Mouse (Mus musculus) spleen, postnatal 14 days (tissue): Measurements from ENCODE around the gene Mrrf.
A peak's percentile ranks its signal among the peaks of the same experiment; 100 is the strongest.
"Not testable (repeated sequence)": the region's sequence is repeated elsewhere in the genome, so short reads cannot be mapped to it uniquely, and the experiment has no call there.

Experiments used
- DNase-seq, 2 experiments: peaks; one replicate each; pipeline ENCODE4 v3.0.0; 2021 to 2022; ENCODE audit warnings: low spot score in 2 of 2

Mrrf gene

GRCm38 (mm10) chr2:36129051-36129450 is 7.1 kb upstream of the Mrrf start:
- DNase-seq, result no peak

DNA sequence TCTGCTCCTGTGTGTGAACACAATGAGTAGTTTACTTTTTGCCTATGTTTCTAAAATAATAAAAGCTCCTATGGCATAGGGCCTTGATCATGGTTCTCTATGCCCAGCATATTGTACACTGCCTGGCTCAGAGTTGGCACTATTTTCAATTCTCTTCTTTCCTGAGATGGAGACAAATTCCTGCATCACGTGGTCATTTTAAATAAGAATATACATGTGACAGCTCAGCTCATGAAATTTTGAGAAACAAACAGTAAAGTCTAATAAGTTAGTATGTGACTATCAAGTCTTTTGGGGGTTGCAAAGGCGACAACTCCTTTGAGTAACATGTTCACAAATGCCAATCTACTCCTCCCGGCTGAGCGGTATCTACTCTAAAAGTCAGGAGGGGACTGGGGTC is 302 bp upstream of the Mrrf start:
- no peak for DNase-seq

DNA sequence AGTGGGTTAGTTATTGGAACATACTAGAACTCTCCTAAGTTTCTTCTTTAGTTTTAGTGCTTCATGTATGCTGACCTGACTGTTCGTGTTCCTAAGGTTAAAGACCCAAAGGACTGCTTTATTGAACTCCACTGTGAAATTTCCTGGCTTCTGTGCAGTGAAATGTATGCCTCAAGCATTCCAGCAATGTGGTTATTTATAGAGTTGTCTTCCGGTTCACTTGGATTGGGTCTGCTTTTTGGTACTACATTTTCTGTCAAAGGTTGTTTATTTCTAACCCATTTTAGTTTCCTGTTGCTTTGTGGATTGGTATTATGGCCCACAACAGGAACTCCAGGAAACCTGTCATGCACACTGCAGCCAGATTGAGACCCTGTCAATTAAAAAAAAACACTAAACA is 2.9 kb downstream of the Mrrf start:
- no peak for DNase-seq

DNA sequence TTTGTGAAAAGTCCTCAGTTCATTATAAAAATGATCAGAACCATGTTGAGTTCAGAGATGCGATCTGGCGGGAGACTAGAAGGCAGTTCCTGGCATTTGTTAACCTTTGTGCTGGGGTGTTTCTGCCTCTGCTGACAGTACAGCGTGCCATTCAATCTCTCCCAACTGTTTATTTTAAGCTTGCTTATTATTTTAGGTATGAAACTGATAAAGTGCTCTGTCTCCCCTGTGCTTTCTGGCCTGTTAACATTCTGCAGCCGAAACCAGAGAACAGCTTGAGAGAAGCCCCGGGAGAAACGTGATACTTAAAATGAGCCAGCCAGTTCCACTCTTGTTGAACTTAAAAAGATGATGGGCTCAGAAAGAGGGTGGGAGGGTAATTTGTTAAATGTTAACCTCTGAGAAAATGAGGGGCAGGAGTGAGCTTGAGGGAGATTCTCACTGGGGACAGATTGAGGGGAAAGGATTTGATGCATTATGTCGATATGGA is 12.7 kb downstream of the Mrrf start:
- no peak for DNase-seq

DNA sequence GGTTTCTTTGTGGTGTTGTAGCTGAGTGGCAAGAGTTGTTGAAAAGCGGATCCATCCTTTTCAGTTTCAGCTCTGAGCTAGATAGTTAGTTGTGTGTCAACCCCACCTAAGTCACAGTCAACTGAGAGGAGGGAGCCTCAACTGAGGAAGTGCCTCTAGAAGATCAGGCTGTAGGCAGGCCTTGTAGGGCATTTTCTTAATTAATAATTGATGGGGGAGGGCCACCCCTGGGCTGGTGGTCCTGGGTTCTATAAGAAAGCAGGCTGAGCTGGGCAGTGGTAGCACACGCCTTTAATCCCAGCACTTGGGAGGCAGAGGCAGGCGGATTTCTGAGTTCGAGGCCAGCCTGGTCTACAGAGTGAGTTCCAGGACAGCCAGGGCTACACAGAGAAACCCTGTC is 16.2 kb downstream of the Mrrf start:
- DNase-seq, result not testable (repeated sequence)

GRCm38 (mm10) chr2:36157461-36157860 is 21.3 kb downstream of the Mrrf start:
- no peak for DNase-seq

GRCm38 (mm10) chr2:36159336-36159735 is 23.1 kb downstream of the Mrrf start:
- no peak for DNase-seq

GRCm38 (mm10) chr2:36167990-36168618 is 31.9 kb downstream of the Mrrf start:
- no peak for DNase-seq

- DNase-seq, result no peak
These were observed 33.0 kb downstream of the Mrrf start for GRCm38 (mm10) chr2:36169176-36169575.

DNA sequence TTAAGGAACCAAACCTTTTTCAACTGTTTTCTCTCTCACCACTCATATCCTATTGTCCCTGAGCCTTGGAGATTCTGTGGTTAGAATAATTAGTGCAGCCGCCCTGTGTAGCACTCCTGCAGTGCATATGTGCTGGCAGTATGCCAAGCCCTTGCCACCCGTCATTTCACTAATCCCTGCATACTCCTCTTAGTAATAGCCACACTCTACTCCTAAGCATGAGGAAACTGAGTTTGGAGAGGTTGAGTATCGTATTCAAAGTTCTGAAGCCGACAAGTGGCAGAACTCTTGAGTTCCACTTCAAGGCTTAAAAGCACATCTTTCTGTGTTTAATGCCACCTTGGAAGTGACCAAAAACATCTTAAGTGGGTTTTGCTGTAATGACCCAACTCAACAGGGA is 35.9 kb downstream of the Mrrf start:
- no peak for DNase-seq

DNA sequence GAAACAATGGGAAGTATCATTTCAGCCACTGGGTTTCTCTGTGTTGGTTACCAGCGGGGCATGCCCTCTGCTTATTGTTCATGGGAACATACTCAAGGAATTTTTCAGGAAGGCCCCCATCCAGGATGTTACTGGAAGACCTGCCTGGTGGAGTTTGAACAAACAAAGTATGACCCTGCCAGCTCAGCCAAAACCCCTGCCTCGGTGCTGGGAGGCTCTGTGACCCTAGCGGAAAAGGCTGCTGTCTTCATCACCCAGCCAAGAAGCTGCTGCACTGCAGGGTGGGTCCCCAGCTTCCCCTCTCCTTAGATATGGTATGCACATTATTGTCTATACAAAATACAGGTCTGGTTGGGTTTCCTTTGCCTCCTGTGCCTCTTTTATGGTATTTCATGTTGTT is 36.4 kb downstream of the Mrrf start:
- no peak for DNase-seq

GRCm38 (mm10) chr2:36179487-36179886 is 43.3 kb downstream of the Mrrf start:
- no peak for DNase-seq

DNA sequence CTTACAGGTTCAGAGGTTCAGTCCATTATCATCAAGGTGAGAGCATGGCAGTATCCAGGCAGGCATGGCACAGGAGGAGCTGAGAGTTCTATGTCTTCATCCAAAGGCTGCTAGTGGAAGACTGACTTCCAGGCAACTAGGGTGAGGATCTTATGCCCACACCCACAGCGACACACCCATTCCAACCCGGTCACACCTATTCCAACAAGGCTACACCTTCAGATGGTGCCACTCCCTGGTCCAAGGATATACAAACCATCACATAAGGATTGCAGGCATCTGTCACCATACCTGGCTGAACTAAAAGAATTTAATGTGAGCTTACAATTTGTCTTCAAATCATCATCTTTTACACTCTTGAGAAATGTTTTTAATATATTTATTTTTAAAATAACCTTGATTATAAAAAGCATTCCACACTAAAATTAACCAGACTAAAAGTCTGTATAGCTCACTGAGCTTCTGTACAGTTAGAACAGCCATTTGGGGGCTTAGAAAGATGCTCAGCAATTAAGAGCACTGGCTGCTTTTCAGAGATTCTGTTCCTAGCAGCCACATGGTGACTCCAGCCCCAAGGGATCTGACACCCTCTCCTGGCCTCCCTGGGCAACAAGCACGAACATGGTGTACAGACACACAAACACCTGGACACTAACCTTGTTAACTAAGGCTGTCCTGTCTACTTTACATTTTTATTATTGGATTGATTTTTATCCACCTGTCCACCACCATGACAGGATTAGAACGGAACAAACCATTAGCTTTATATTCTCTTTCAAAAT is 45.6 kb downstream of the Mrrf start:
- not testable (repeated sequence) for DNase-seq

DNA sequence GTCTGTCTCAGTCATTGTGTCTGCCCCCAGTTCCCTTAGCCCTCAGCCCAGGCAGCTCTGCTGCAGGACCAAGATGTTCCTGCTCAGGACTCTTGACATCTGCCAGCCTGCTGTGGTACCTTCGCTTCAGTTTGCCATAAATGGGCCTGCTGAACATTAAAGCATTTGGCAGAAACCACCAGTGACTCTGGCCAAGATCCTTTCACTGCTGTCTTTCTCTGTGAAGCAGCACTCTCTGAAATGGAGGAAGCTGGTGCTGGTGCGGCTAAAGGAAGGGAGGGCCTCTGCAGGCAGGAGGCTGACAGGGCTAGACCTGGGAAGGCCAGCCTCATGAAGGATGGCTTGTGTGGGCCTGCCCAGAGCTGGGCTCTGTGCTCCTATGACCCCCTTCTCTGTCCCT is 47.1 kb downstream of the Mrrf start:
- no peak for DNase-seq

DNA sequence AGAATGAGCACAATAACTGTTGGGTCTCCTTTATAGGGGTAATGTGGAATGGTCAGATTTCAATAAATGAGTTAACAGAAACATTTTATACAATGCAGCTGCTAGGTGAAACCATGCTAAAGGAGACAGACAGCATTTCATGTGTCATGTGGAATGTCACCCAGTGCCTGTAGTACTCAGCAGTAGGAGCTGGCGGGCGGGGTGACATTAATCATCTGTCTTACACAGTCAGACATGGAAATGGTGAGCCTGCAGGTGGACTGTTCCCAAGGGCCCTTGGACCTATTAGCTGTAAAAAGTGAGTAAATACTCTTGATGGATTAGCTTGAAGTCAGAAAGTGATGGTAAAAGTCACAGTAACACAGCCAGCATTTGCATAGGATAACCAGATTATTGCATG is 48.0 kb downstream of the Mrrf start:
- DNase-seq, result no peak

- DNase-seq, result no peak
These were observed 48.7 kb downstream of the Mrrf start for GRCm38 (mm10) chr2:36184876-36185275.

GRCm38 (mm10) chr2:36189200-36189599 is 53.0 kb downstream of the Mrrf start:
- not testable (repeated sequence) for DNase-seq

DNA sequence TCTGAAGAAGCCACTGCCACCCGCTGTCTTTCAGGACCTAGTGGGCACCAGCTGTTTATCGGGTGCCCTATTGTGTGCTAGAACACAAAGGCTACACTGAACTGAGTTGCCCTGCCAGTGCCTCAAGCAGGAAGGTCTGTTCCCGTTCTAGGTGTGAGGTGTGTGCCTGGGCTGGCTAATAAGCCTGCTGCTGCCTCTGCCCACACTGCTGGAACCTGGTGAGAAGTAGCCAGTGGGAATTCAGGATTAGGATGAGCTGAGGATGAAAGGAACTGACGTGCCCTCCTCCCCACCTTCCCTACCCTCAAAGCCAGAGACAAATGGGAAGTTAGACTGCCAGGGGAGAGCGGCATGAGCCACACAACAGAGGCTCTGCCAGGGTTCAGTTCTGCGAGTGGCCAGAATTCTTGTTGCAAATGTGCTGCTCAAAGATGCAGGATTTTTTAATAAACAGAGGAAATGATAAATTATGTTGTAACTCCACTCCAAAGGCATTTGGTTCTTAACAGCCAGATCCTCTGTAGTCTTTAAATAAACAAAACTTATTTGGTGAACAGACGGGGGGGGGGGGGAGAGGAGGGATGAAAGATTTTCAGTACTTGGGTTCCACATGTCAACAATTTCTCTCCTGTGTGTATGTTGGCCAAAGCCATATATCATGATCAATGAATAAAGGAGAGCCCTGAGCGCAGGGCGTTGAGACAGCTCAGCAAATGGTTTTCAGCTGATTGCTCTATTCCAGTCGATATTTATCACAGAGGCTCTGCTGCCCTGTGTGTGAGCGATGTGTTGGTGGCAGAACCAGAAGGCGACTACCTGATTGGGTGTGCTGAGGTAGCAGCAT is 55.1 kb downstream of the Mrrf start:
- DNase-seq, result no peak

GRCm38 (mm10) chr2:36197021-36197420 is 60.8 kb downstream of the Mrrf start:
- DNase-seq, result no peak

GRCm38 (mm10) chr2:36197919-36198881 is 62.0 kb downstream of the Mrrf start:
- peak; percentile 35 to 54 for DNase-seq

GRCm38 (mm10) chr2:36198882-36199262 is 62.7 kb downstream of the Mrrf start:
- DNase-seq, result no peak
